Mouse (Mus musculus) lung, postnatal 0 days (tissue): ENCODE results near the gene Ndufaf8.

Experiments
- CTCF ChIP-seq: IDR thresholded peaks from 2 replicates; pipeline ENCODE4 v1.5.1; 2016; ENCODE audit warnings: antibody characterized with exemption, mild to moderate bottlenecking
- EP300 ChIP-seq: IDR thresholded peaks from 2 replicates; pipeline ENCODE4 v1.6.1; 2016; ENCODE audit warnings: antibody characterized with exemption, mild to moderate bottlenecking, control low read depth

DNA sequence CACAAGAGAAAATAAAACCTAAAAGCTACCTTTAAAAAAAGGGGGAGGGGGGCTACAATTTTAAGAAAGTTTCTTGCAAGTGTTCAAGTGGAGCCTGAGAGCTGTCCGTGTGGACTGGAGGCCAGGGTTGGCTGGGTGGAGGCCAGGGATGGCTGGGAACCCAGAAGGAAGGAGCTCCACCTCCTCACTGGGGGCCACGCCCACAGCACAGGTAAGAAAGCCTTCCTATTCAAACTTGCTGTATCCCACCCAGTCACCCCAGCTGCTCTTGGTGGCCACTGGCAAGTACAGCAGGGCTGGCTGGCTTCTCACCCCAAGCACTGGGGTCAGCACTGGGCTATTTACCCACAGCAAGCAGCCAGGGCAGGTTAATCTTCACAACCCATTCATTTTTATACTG is 8.3 kb downstream of the Ndufaf8 start:
- TF ChIP-seq EP300 = no peak
- no peak for TF ChIP-seq CTCF
